Mouse (Mus musculus): ENCODE measurements around the gene Rgs6. TPM values are rescaled to one million over a fixed set of nuclear protein-coding genes. Genes with fewer than 3 reads are reported as not detected.

The Rgs6 gene
- polyA plus RNA-seq, 1 experiment from 2014 or later = 11.5 TPM

DNA sequence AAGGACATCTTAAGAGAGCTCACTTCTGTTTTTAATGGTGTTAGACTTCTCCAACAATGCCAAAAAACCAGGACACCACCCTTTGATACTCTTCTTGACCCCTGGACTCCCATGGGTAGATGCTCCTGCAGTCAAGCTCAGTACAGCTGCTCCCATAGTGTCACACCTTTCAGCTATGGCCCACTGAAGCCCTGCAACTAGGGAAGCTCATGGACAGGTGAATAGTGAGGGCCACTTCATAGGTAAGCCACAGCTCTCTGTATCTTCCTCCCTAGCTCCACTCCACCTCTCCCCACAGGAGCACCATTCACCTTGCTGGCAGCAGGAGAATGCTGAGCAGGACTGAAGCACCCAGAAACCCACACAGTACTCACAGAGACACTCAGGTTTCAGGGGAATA, 384.6 kb downstream of the Rgs6 start:
- Histone ChIP-seq H3K9ac (ENCODE audit: low read length) (no peak overlapping the region), H3K27ac (ENCODE audit: low read length) (no peak overlapping the region), H3K9me3 (replicated peaks; ENCODE audit: control insufficient read depth, low read length) (no peaks in the 10 kb centered on the region), H3K4me3 (ENCODE audit: low read length) (no peak overlapping the region), H3K4me1 (ENCODE audit: control insufficient read depth, insufficient read depth, low read length) (no peaks in the 10 kb centered on the region), H3K27me3 (ENCODE audit: control insufficient read depth, insufficient read depth, low read length) (no peaks in the 10 kb centered on the region), H3K4me2 (ENCODE audit: low read depth, low read length) (no peak overlapping the region), H3K36me3 (ENCODE audit: control insufficient read depth, insufficient read depth) (no peaks in the 10 kb centered on the region)
- ATAC-seq (replicated peaks; ENCODE audit: extremely low read depth, insufficient read depth, low FRiP score) = no peak

DNA sequence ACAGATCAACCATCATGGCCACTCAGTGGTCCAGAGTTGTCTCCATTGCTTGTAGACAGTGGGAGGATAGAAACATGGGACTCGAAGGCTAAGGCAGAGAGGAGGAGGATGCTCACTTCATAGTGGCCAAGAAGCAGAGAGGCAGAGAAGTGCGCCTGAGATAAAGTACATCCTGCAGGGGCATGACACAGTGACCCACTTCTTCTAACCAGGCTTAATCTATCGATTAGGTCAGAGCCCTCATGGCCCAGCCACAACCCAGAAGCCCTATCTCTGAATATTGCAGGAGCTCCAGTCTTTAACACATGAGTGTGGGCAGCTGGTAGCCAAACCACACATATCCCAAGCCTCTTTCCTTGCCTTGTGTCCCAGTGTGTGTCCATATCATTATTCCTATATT, 385.7 kb downstream of the Rgs6 start:
- no peak overlapping the region for H3K4me3 ChIP-seq (ENCODE audit: low read length)

GRCm38 (mm10) chr12:82978275-82978674, 390.2 kb downstream of the Rgs6 start:
- Histone ChIP-seq H3K4me2 (ENCODE audit: low read depth, low read length) (no peak overlapping the region), H3K9ac (ENCODE audit: low read length) (no peak overlapping the region), H3K27me3 (ENCODE audit: control insufficient read depth, insufficient read depth, low read length) (no peaks in the 10 kb centered on the region), H3K36me3 (ENCODE audit: control insufficient read depth, insufficient read depth) (no peaks in the 10 kb centered on the region), H3K4me3 (ENCODE audit: low read length) (no peak overlapping the region), H3K4me1 (ENCODE audit: control insufficient read depth, insufficient read depth, low read length) (no peaks in the 10 kb centered on the region), H3K27ac (ENCODE audit: low read length) (no peak overlapping the region), H3K9me3 (replicated peaks; ENCODE audit: control insufficient read depth, low read length) (no peaks in the 10 kb centered on the region)
- 80% methylated on average over 3 of the region's 3 CpGs for WGBS
- no peak for ATAC-seq (replicated peaks; ENCODE audit: extremely low read depth, insufficient read depth, low FRiP score)

More for the DNA sequence above, 385.7 kb downstream of the Rgs6 start:
- Histone ChIP-seq H3K9me3 (replicated peaks; ENCODE audit: control insufficient read depth, low read length) (no peaks in the 10 kb centered on the region), H3K4me1 (ENCODE audit: control insufficient read depth, insufficient read depth, low read length) (no peaks in the 10 kb centered on the region), H3K27me3 (ENCODE audit: control insufficient read depth, insufficient read depth, low read length) (no peaks in the 10 kb centered on the region), H3K9ac (ENCODE audit: low read length) (no peak overlapping the region), H3K36me3 (ENCODE audit: control insufficient read depth, insufficient read depth) (no peaks in the 10 kb centered on the region), H3K4me2 (ENCODE audit: low read depth, low read length) (no peak overlapping the region), H3K27ac (ENCODE audit: low read length) (no peak overlapping the region)
- 85% methylated on average over 3 of the region's 3 CpGs for WGBS
- no peak for ATAC-seq (replicated peaks; ENCODE audit: extremely low read depth, insufficient read depth, low FRiP score)

DNA sequence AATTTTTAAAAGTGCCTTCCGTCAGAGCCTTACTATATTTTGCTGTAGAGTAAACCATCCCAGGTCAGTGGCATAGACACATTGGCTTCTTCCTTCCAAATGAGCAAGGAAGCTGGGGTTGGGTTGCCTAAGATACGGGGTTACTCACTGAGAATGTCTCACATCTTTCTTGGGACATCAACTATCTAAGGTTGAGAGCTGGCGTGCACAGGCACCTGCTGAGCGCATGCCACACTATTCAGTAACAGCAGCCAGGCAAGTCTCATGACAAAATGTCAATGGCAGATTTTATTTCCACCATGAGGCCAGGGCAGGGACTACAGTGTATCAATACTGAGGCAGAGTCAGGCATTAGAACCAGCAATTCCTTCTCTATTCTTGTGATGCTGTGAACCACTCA, 394.6 kb downstream of the Rgs6 start:
- H3K36me3 ChIP-seq (ENCODE audit: control insufficient read depth, insufficient read depth) = no peaks in the 10 kb centered on the region
- H3K4me1 ChIP-seq (ENCODE audit: control insufficient read depth, insufficient read depth, low read length) = no peaks in the 10 kb centered on the region
- 92% methylated on average over 4 of the region's 4 CpGs for WGBS
- H3K4me2 ChIP-seq (ENCODE audit: low read depth, low read length) = no peak overlapping the region
- no peak overlapping the region for H3K9ac ChIP-seq (ENCODE audit: low read length)
- ATAC-seq (replicated peaks; ENCODE audit: extremely low read depth, insufficient read depth, low FRiP score) = no peak
- no peak overlapping the region for H3K4me3 ChIP-seq (ENCODE audit: low read length)
- no peak overlapping the region for H3K27ac ChIP-seq (ENCODE audit: low read length)
- H3K9me3 ChIP-seq (replicated peaks; ENCODE audit: control insufficient read depth, low read length) = no peaks in the 10 kb centered on the region
- H3K27me3 ChIP-seq (ENCODE audit: control insufficient read depth, insufficient read depth, low read length) = no peaks in the 10 kb centered on the region

DNA sequence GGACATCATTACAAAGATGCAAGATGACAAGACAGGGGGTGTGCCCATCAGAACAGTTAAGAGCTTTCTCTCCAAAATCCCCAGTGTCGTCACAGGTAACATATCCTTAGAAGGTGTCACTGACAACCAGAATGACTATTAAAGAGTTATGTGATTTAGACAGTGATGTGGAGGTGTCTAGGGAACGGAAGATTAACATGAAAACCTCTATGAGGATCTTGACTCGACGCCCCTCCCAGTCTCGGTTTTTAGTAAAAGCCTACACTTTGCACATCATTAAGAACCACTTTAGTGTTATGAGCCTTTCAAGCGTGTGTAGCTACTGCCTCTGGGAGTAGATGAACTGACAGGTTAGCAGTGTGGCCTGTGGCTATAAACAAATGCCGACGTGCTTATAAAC, 397.2 kb downstream of the Rgs6 start:
- H3K4me2 ChIP-seq (ENCODE audit: low read depth, low read length) = no peak overlapping the region
- H3K27ac ChIP-seq (ENCODE audit: low read length) = no peak overlapping the region
- 79% methylated on average over 8 of the region's 8 CpGs for WGBS

GRCm38 (mm10) chr12:82987661-82988060, 399.6 kb downstream of the Rgs6 start:
- no peak for ATAC-seq (replicated peaks; ENCODE audit: extremely low read depth, insufficient read depth, low FRiP score)
- no peak overlapping the region for H3K27ac ChIP-seq (ENCODE audit: low read length)
- WGBS = 65% methylated on average over 1 of the region's 1 CpGs

More for the DNA sequence above, 397.2 kb downstream of the Rgs6 start:
- Histone ChIP-seq H3K36me3 (ENCODE audit: control insufficient read depth, insufficient read depth) (no peaks in the 10 kb centered on the region), H3K27me3 (ENCODE audit: control insufficient read depth, insufficient read depth, low read length) (no peaks in the 10 kb centered on the region), H3K4me3 (ENCODE audit: low read length) (no peak overlapping the region), H3K9me3 (replicated peaks; ENCODE audit: control insufficient read depth, low read length) (no peaks in the 10 kb centered on the region), H3K9ac (ENCODE audit: low read length) (no peak overlapping the region), H3K4me1 (ENCODE audit: control insufficient read depth, insufficient read depth, low read length) (no peaks in the 10 kb centered on the region)
- ATAC-seq (replicated peaks; ENCODE audit: extremely low read depth, insufficient read depth, low FRiP score) = no peak

DNA sequence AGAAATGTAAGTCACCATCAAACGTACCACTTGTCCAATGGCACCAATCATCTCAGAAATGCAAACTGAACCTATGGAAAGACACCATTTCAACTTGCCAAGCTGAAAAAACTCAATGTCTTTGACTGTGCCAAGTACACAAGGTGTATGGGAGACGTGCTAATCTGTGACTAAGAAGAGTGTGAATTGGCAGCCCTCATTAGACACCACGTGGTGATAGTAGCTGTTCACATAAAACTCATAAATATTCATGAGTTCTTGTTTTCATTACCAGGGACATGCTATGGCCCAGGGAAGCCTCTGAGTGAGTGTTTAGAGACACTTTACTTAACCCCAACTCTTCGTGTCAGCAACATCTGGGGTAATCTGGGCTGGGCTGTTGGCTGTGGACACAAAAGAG, 405.8 kb downstream of the Rgs6 start:
- Histone ChIP-seq H3K4me1 (ENCODE audit: control insufficient read depth, insufficient read depth, low read length) (no peaks in the 10 kb centered on the region), H3K36me3 (ENCODE audit: control insufficient read depth, insufficient read depth) (no peaks in the 10 kb centered on the region), H3K4me3 (ENCODE audit: low read length) (no peak overlapping the region), H3K9ac (ENCODE audit: low read length) (no peak overlapping the region), H3K9me3 (replicated peaks; ENCODE audit: control insufficient read depth, low read length) (no peaks in the 10 kb centered on the region), H3K27ac (ENCODE audit: low read length) (no peak overlapping the region), H3K27me3 (ENCODE audit: control insufficient read depth, insufficient read depth, low read length) (no peaks in the 10 kb centered on the region), H3K4me2 (ENCODE audit: low read depth, low read length) (no peak overlapping the region)
- WGBS = 46% methylated on average over 4 of the region's 4 CpGs
- no peak for ATAC-seq (replicated peaks; ENCODE audit: extremely low read depth, insufficient read depth, low FRiP score)

More at GRCm38 (mm10) chr12:82987661-82988060, 399.6 kb downstream of the Rgs6 start:
- no peak overlapping the region for H3K4me2 ChIP-seq (ENCODE audit: low read depth, low read length)
- H3K27me3 ChIP-seq (ENCODE audit: control insufficient read depth, insufficient read depth, low read length) = no peaks in the 10 kb centered on the region
- no peak overlapping the region for H3K4me3 ChIP-seq (ENCODE audit: low read length)
- H3K4me1 ChIP-seq (ENCODE audit: control insufficient read depth, insufficient read depth, low read length) = no peaks in the 10 kb centered on the region
- no peaks in the 10 kb centered on the region for H3K36me3 ChIP-seq (ENCODE audit: control insufficient read depth, insufficient read depth)
- H3K9me3 ChIP-seq (replicated peaks; ENCODE audit: control insufficient read depth, low read length) = no peaks in the 10 kb centered on the region
- H3K9ac ChIP-seq (ENCODE audit: low read length) = no peak overlapping the region

DNA sequence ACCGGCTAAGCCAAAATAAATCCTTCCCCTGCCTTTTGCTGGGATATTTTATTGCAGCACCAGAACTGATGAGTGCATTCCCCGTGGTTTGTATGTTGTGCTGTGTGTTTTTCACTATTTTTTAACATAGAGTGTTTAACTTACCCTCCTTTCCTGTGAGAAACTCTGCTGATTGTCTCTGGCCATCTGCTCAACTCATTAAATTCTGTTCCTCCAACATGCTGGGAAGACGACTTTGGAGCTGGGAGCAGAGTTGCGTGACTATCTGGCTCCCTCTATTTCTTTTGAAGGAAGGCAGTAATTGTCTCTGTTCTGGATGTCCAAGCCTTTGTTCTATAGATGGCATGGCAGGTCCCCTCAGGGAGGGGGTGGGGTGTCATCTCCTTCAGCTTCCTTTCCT, 408.7 kb downstream of the Rgs6 start:
- Histone ChIP-seq H3K36me3 (ENCODE audit: control insufficient read depth, insufficient read depth) (no peaks in the 10 kb centered on the region), H3K4me1 (ENCODE audit: control insufficient read depth, insufficient read depth, low read length) (no peaks in the 10 kb centered on the region), H3K9me3 (replicated peaks; ENCODE audit: control insufficient read depth, low read length) (no peaks in the 10 kb centered on the region), H3K27me3 (ENCODE audit: control insufficient read depth, insufficient read depth, low read length) (no peaks in the 10 kb centered on the region), H3K27ac (ENCODE audit: low read length) (no peak overlapping the region), H3K4me3 (ENCODE audit: low read length) (no peak overlapping the region), H3K9ac (ENCODE audit: low read length) (no peak overlapping the region), H3K4me2 (ENCODE audit: low read depth, low read length) (no peak overlapping the region)
- WGBS = 54% methylated on average over 4 of the region's 4 CpGs
- no peak for ATAC-seq (replicated peaks; ENCODE audit: extremely low read depth, insufficient read depth, low FRiP score)

DNA sequence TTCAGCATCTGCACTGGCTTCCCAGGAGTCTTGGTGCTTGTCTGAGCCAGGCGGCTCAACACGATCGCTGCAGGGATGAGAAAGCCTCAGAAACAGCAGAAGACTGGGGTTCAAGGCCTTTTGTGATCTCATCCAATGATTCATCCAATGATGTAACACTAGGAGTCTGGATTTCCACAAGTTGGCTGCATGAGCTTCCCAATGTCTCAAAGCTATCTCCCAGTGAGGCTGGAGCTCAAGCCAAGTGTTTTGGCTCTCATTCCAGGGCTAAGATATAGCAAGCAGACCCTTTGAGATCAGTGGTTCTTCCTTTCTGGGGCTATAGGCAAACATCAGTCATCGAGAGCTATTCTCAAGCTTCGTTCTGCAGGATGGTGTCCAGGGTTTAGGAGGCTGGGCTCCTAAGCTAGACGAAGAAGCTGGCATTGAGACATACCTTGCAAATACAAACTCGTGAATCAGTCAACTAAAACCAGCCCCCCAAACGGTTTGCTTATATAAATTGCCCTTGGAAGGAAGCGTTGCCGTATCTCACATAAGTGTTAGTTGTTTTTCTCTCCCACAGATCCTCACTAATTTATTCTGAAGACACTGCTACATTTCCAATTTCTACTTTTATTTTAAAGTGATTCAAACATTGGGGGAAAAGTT, 410.7 kb downstream of the Rgs6 start:
- H3K9me3 ChIP-seq (replicated peaks; ENCODE audit: control insufficient read depth, low read length) = no peaks in the 10 kb centered on the region
- WGBS = 74% methylated on average over 10 of the region's 10 CpGs
- H3K9ac ChIP-seq (ENCODE audit: low read length) = no peak overlapping the region
- no peak overlapping the region for H3K27ac ChIP-seq (ENCODE audit: low read length)
- H3K36me3 ChIP-seq (ENCODE audit: control insufficient read depth, insufficient read depth) = no peaks in the 10 kb centered on the region
- no peak overlapping the region for H3K4me3 ChIP-seq (ENCODE audit: low read length)
- ATAC-seq (replicated peaks; ENCODE audit: extremely low read depth, insufficient read depth, low FRiP score) = no peak; the same call in 1 of the 2 replicates
- no peaks in the 10 kb centered on the region for H3K4me1 ChIP-seq (ENCODE audit: control insufficient read depth, insufficient read depth, low read length)
- no peaks in the 10 kb centered on the region for H3K27me3 ChIP-seq (ENCODE audit: control insufficient read depth, insufficient read depth, low read length)
- no peak overlapping the region for H3K4me2 ChIP-seq (ENCODE audit: low read depth, low read length)
